Mouse (Mus musculus) thymus, adult 2 months (tissue): ENCODE measurements around the gene Herc2.

Experiments
- CTCF ChIP-seq: fragments of 200-500 bp; IDR thresholded peaks from 2 replicates; pipeline ENCODE4 v1.5.1; 2012; ENCODE audit warnings: mild to moderate bottlenecking, control low read depth, low read length, moderate library complexity, borderline replicate concordance; ENCODE audit not compliant: control insufficient read depth, poor library complexity, insufficient read depth; ENCODE audit errors: extremely low read depth
- POLR2A ChIP-seq: fragments of 200-500 bp; IDR thresholded peaks from 2 replicates; pipeline ENCODE4 v1.6.1; 2012; ENCODE audit warnings: mild to moderate bottlenecking, low read length, control low read depth, moderate library complexity; ENCODE audit not compliant: control insufficient read depth, poor library complexity, insufficient read depth; ENCODE audit errors: extremely low read depth

DNA sequence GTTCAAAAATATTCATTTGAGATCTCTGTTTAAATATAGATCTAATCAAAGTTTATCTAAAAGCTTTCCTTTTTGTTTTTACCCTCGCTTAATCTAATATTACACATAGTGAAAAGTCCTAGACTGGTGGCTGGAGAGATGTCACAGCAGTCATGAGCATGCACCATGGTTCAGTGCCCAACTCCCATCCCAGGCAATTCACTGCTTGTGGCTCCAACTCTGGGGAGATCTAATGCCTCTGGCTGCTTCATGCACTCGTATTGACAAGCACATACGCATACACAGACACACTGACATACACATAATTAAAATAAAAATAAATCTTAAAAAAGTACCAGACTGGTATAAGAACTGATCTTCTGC is 5.7 kb upstream of the Herc2 start:
- TF ChIP-seq POLR2A (no peak), CTCF (no peak)
